In the genomic region with DNA sequence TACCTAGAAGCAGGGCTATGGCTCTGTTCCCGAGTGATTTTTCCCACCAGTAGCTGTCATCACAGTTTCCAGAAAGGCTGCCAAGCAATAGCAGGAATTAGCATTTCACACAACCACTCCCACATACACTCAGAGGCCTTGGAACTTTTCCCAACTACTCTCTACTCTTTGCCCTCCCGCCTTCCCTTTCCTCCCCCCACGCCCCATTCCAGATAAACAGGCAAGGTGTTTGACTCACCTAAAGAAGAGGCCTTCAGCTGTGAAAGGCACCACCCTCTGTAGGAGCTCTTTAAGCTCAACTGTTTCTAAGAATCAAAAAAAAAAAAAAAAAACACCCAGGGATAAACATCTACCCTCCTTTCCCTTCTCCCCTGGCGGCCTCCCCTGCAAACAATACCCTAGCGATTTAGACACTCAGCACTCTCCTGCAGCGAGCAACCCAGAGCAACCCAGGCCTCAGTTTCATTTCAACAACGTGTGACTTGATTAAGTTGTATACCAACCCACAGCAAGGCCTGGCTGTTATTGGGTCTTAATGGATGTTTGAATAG, we compare ENCODE assay signal across 8 mouse cellular contexts. TPM values are rescaled to one million over a fixed set of nuclear protein-coding genes. Genes with fewer than 3 reads are reported as not detected.
DNase-seq lines count a peak whose midpoint lies in the region; ATAC-seq and TF ChIP-seq lines count a peak whose summit lies in the region.
"Had no signal": no experiment of that assay in that cellular context is flagged by ENCODE, and none has a peak within 500 bp of the region (broad histone marks: within the 10 kb centered on the region; RNA-seq: fewer than 3 reads in every experiment).

No protein-coding gene starts in this region.

- ATAC-seq in midbrain, postnatal 0 days (ENCODE audit: low FRiP score) = no peak
- ATAC-seq in midbrain, embryonic 16.5 days = no peak
- ATAC-seq in forebrain, embryonic 16.5 days = no peak
- ATAC-seq in midbrain, embryonic 11.5 days (ENCODE audit: low FRiP score) = no peak

- H3K27ac ChIP-seq in midbrain, postnatal 0 days (ENCODE audit: low read depth, low read length) = no peak overlapping the region
- no peak overlapping the region for H3K27ac ChIP-seq in midbrain, embryonic 16.5 days (ENCODE audit: low read length)
- H3K27ac ChIP-seq in embryonic fibroblast, embryonic 13.5 days (ENCODE audit: insufficient read depth, low read length) = peak overlapping the region; percentile 44
- H3K27ac ChIP-seq in forebrain, embryonic 16.5 days (ENCODE audit: low read length) = no peak overlapping the region
- no peak overlapping the region for H3K27ac ChIP-seq in midbrain, embryonic 11.5 days (ENCODE audit: low read depth, low read length)
- H3K27ac ChIP-seq: limb, embryonic 12.5 days had no signal

- no peaks in the 10 kb centered on the region for H3K27me3 ChIP-seq in midbrain, postnatal 0 days (ENCODE audit: insufficient read depth, low read length)
- no peaks in the 10 kb centered on the region for H3K27me3 ChIP-seq in midbrain, embryonic 16.5 days (ENCODE audit: control insufficient read depth, insufficient read depth, low read depth, low read length)
- H3K27me3 ChIP-seq in myocyte (ENCODE audit: control insufficient read depth, insufficient read depth, insufficient read length) = no peaks in the 10 kb centered on the region
- H3K27me3 ChIP-seq in forebrain, embryonic 16.5 days (replicated peaks; ENCODE audit: control insufficient read depth, insufficient read depth, low read length) = no peaks in the 10 kb centered on the region
- no peaks in the 10 kb centered on the region for H3K27me3 ChIP-seq in midbrain, embryonic 11.5 days (ENCODE audit: control insufficient read depth, insufficient read depth, low read length)
- H3K27me3 ChIP-seq: limb, embryonic 12.5 days had no signal

- peak; percentile 57 for DNase-seq in midbrain, postnatal 0 days (ENCODE audit: low spot score)
- DNase-seq in heart, postnatal 4 days = peak; percentile 77
- DNase-seq in midbrain, embryonic 11.5 days (ENCODE audit: low spot score, missing footprints) = no peak

- H3ac ChIP-seq in myocyte (ENCODE audit: control insufficient read depth, insufficient read length) = no peak overlapping the region

- no peaks in the 10 kb centered on the region for H3K9me3 ChIP-seq in midbrain, postnatal 0 days (ENCODE audit: low read length)
- H3K9me3 ChIP-seq in midbrain, embryonic 16.5 days (replicated peaks; ENCODE audit: control insufficient read depth, low read length, poor library complexity, severe bottlenecking) = no peaks in the 10 kb centered on the region
- no peaks in the 10 kb centered on the region for H3K9me3 ChIP-seq in forebrain, embryonic 16.5 days (ENCODE audit: control insufficient read depth, low read length)
- H3K9me3 ChIP-seq in midbrain, embryonic 11.5 days (ENCODE audit: control insufficient read depth, low read length) = no peaks in the 10 kb centered on the region
- H3K9me3 ChIP-seq: limb, embryonic 12.5 days had no signal

- no peak overlapping the region for H3K4me3 ChIP-seq in midbrain, postnatal 0 days (ENCODE audit: low read depth, low read length)
- no peak overlapping the region for H3K4me3 ChIP-seq in midbrain, embryonic 16.5 days (ENCODE audit: low read depth, low read length)
- H3K4me3 ChIP-seq in embryonic fibroblast, embryonic 13.5 days (ENCODE audit: insufficient read depth, low read length) = no peak overlapping the region
- no peak overlapping the region for H3K4me3 ChIP-seq in myocyte
- H3K4me3 ChIP-seq in forebrain, embryonic 16.5 days (replicated peaks; ENCODE audit: low read length) = no peak overlapping the region
- no peak overlapping the region for H3K4me3 ChIP-seq in midbrain, embryonic 11.5 days (ENCODE audit: low read depth, low read length)
- H3K4me3 ChIP-seq: limb, embryonic 12.5 days had no signal

- 19% methylated on average over 7 of the region's 7 CpGs for WGBS in midbrain, postnatal 0 days
- 25% methylated on average over 7 of the region's 7 CpGs for WGBS in midbrain, embryonic 16.5 days
- WGBS in forebrain, embryonic 16.5 days = 15% methylated on average over 7 of the region's 7 CpGs
- WGBS in midbrain, embryonic 11.5 days = 33% methylated on average over 7 of the region's 7 CpGs

- H3K4me2 ChIP-seq in midbrain, postnatal 0 days (ENCODE audit: low read depth, low read length, poor library complexity, severe bottlenecking) = no peak overlapping the region
- H3K4me2 ChIP-seq in midbrain, embryonic 16.5 days (ENCODE audit: low read length) = no peak overlapping the region
- H3K4me2 ChIP-seq in myocyte (ENCODE audit: low read depth) = peak overlapping the region; percentile 32
- no peak overlapping the region for H3K4me2 ChIP-seq in forebrain, embryonic 16.5 days (ENCODE audit: low read length)
- H3K4me2 ChIP-seq in midbrain, embryonic 11.5 days = no peak overlapping the region
- H3K4me2 ChIP-seq: limb, embryonic 12.5 days had no signal

- no peaks in the 10 kb centered on the region for H3K36me3 ChIP-seq in midbrain, postnatal 0 days (ENCODE audit: insufficient read depth, low read length)
- H3K36me3 ChIP-seq in midbrain, embryonic 16.5 days (ENCODE audit: control insufficient read depth, insufficient read depth, low read length) = no peaks in the 10 kb centered on the region
- H3K36me3 ChIP-seq in myocyte (ENCODE audit: control insufficient read depth, insufficient read depth) = no peaks in the 10 kb centered on the region
- no peaks in the 10 kb centered on the region for H3K36me3 ChIP-seq in forebrain, embryonic 16.5 days (ENCODE audit: control insufficient read depth, insufficient read depth)
- H3K36me3 ChIP-seq in midbrain, embryonic 11.5 days (ENCODE audit: control insufficient read depth, insufficient read depth, low read length) = no peaks in the 10 kb centered on the region
- H3K36me3 ChIP-seq: limb, embryonic 12.5 days had no signal

- no peak overlapping the region for H3K9ac ChIP-seq in midbrain, postnatal 0 days (replicated peaks; ENCODE audit: low read length, poor library complexity, severe bottlenecking)
- no peak overlapping the region for H3K9ac ChIP-seq in midbrain, embryonic 16.5 days (ENCODE audit: low read depth, low read length)
- H3K9ac ChIP-seq in forebrain, embryonic 16.5 days (replicated peaks; ENCODE audit: low read depth, low read length) = no peak overlapping the region
- no peak overlapping the region for H3K9ac ChIP-seq in midbrain, embryonic 11.5 days (ENCODE audit: low read length)
- H3K9ac ChIP-seq: limb, embryonic 12.5 days had no signal

- no peaks in the 10 kb centered on the region for H3K4me1 ChIP-seq in midbrain, postnatal 0 days (ENCODE audit: insufficient read depth, low read length)
- no peaks in the 10 kb centered on the region for H3K4me1 ChIP-seq in midbrain, embryonic 16.5 days (ENCODE audit: control insufficient read depth, insufficient read depth, low read length)
- peaks cover 9% of the 10 kb centered on the region; the same call in 1 of the 2 replicates for H3K4me1 ChIP-seq in embryonic fibroblast, embryonic 13.5 days (ENCODE audit: control insufficient read depth, insufficient read depth, low read length)
- peaks cover 6% of the 10 kb centered on the region for H3K4me1 ChIP-seq in forebrain, embryonic 16.5 days (replicated peaks; ENCODE audit: control insufficient read depth, insufficient read depth, low read length)
- no peaks in the 10 kb centered on the region for H3K4me1 ChIP-seq in midbrain, embryonic 11.5 days (ENCODE audit: control insufficient read depth, insufficient read depth, low read length)
- H3K4me1 ChIP-seq: limb, embryonic 12.5 days had no signal

- no peak for TF ChIP-seq POLR2A in embryonic fibroblast, embryonic 13.5 days (IDR thresholded peaks at IDR 0.05; ENCODE audit: low read depth, low read length)
- no peak for TF ChIP-seq POLR2A in myocyte (IDR thresholded peaks at IDR 0.05; ENCODE audit: insufficient read length, low read depth)

- no peaks in the 10 kb centered on the region for H3K79me2 ChIP-seq in myocyte (ENCODE audit: control insufficient read depth, insufficient read depth)

- TF ChIP-seq CTCF in midbrain, postnatal 0 days (IDR thresholded peaks at IDR 0.05) = no peak
- TF ChIP-seq CTCF in embryonic fibroblast, embryonic 13.5 days (IDR thresholded peaks at IDR 0.05; ENCODE audit: borderline replicate concordance, insufficient read depth, low read length) = no peak

RNA-seq across cellular contexts. Expression of a gene that starts 13.2 kb away (rescaled TPM):
- 21.4 and 29.1 TPM in 2 replicates for total RNA-seq in midbrain, postnatal 0 days (2014; rRNA removed)
- polyA plus RNA-seq in midbrain, postnatal 0 days (2015; fragmentation: Nextera tagmentation; extraction: Ambion mirVana) = 33.0 and 36.0 TPM in 2 replicates
- polyA plus RNA-seq in midbrain, embryonic 16.5 days (2015; fragmentation: Nextera tagmentation; extraction: Ambion mirVana) = 38.2 and 41.6 TPM in 2 replicates
- polyA plus RNA-seq in embryonic fibroblast, embryonic 13.5 days (2011; ENCODE audit: insufficient read length, low read depth, missing spikeins) = 29.2 and 32.4 TPM in 2 replicates
- total RNA-seq in heart, postnatal 4 days (2021) = 10 to 100 TPM; 45.1 to 47.3 TPM
- polyA plus RNA-seq in myocyte (2012; fragmentation: generic; extraction: Trizol) = 36.3 TPM
- polyA plus RNA-seq in forebrain, embryonic 16.5 days (2015; fragmentation: Nextera tagmentation; extraction: Ambion mirVana) = 40.2 and 42.0 TPM in 2 replicates
- polyA plus RNA-seq in midbrain, embryonic 11.5 days (2014; fragmentation: Nextera tagmentation; extraction: Ambion mirVana) = 56.6 and 58.9 TPM in 2 replicates

RNA-seq across cellular contexts. Expression of a gene that starts 21.9 kb away (rescaled TPM):
- 52.5 and 81.0 TPM in 2 replicates for total RNA-seq in midbrain, postnatal 0 days (2014; rRNA removed)
- 97.8 and 109 TPM in 2 replicates for polyA plus RNA-seq in midbrain, postnatal 0 days (2015; fragmentation: Nextera tagmentation; extraction: Ambion mirVana)
- polyA plus RNA-seq in midbrain, embryonic 16.5 days (2015; fragmentation: Nextera tagmentation; extraction: Ambion mirVana) = 151 and 163 TPM in 2 replicates
- 137 and 148 TPM in 2 replicates for polyA plus RNA-seq in embryonic fibroblast, embryonic 13.5 days (2011; ENCODE audit: insufficient read length, low read depth, missing spikeins)
- 10 to 100 TPM; 85.9 to 97.2 TPM for total RNA-seq in heart, postnatal 4 days (2021)
- 45.6 TPM for polyA plus RNA-seq in myocyte (2012; fragmentation: generic; extraction: Trizol)
- polyA plus RNA-seq in forebrain, embryonic 16.5 days (2015; fragmentation: Nextera tagmentation; extraction: Ambion mirVana) = 140 and 157 TPM in 2 replicates
- 92.6 and 101 TPM in 2 replicates for polyA plus RNA-seq in midbrain, embryonic 11.5 days (2014; fragmentation: Nextera tagmentation; extraction: Ambion mirVana)

RNA-seq across cellular contexts. Expression of a gene that starts 49.6 kb away (rescaled TPM):
- total RNA-seq in midbrain, postnatal 0 days (2014; rRNA removed) = 0.57 and 0.71 TPM in 2 replicates
- polyA plus RNA-seq in midbrain, postnatal 0 days (2015; fragmentation: Nextera tagmentation; extraction: Ambion mirVana) = 0.66 and 0.78 TPM in 2 replicates
- polyA plus RNA-seq in midbrain, embryonic 16.5 days (2015; fragmentation: Nextera tagmentation; extraction: Ambion mirVana) = 0.70 and 0.89 TPM in 2 replicates
- polyA plus RNA-seq in embryonic fibroblast, embryonic 13.5 days (2011; ENCODE audit: insufficient read length, low read depth, missing spikeins) = not detected in 2 replicates
- under 1 TPM; 0.05 to 0.17 TPM for total RNA-seq in heart, postnatal 4 days (2021)
- 0.08 TPM for polyA plus RNA-seq in myocyte (2012; fragmentation: generic; extraction: Trizol)
- polyA plus RNA-seq in forebrain, embryonic 16.5 days (2015; fragmentation: Nextera tagmentation; extraction: Ambion mirVana) = 0.16 and 0.19 TPM in 2 replicates
- polyA plus RNA-seq in midbrain, embryonic 11.5 days (2014; fragmentation: Nextera tagmentation; extraction: Ambion mirVana) = 0.03 TPM in 1 of 2 replicates, not detected in the other
